In genomic region chr8:127552836-127553235, GRCm38 (mm10) we compare ENCODE assay signal across 13 mouse cellular contexts.
DNase-seq lines count a peak whose midpoint lies in the region; ATAC-seq and TF ChIP-seq lines count a peak whose summit lies in the region.
"Had no signal": no experiment of that assay in that cellular context is flagged by ENCODE, and none has a peak within 500 bp of the region (broad histone marks: within the 10 kb centered on the region; RNA-seq: fewer than 3 reads in every experiment).

No protein-coding gene starts in this region.

- TF ChIP-seq CTCF in kidney, adult 2 months (conservative IDR thresholded peaks at IDR 0.05; ENCODE audit: insufficient read depth, insufficient read length, low read depth, low read length): no peak
- TF ChIP-seq CTCF in forebrain, postnatal 0 days (IDR thresholded peaks at IDR 0.05; ENCODE audit: low read depth): no peak

- H3K9ac ChIP-seq in embryonic facial prominence, embryonic 15.5 days: no peak overlapping the region
- no peak overlapping the region for H3K9ac ChIP-seq in forebrain, postnatal 0 days
- no peak overlapping the region for H3K9ac ChIP-seq in midbrain, embryonic 15.5 days
- H3K9ac ChIP-seq: embryonic facial prominence, embryonic 12.5 days; kidney, embryonic 15.5 days; lung, embryonic 14.5 days; stomach, embryonic 15.5 days had no signal

- 68% methylated on average over 13 of the region's 13 CpGs for WGBS in kidney, adult 2 months
- 48% methylated on average over 13 of the region's 13 CpGs for WGBS in embryonic facial prominence, embryonic 15.5 days
- WGBS in forebrain, postnatal 0 days: 19% methylated on average over 13 of the region's 13 CpGs
- 38% methylated on average over 13 of the region's 13 CpGs for WGBS in midbrain, embryonic 15.5 days

- no peak overlapping the region for H3K27ac ChIP-seq in kidney, adult 2 months (ENCODE audit: insufficient read depth, low read depth, low read length)
- H3K27ac ChIP-seq in embryonic facial prominence, embryonic 15.5 days (replicated peaks): peak overlapping the region; percentile 55
- peak overlapping the region; percentile 15 for H3K27ac ChIP-seq in forebrain, postnatal 0 days (ENCODE audit: low read depth, low read length)
- H3K27ac ChIP-seq in midbrain, embryonic 15.5 days: peak overlapping the region; percentile 51
- H3K27ac ChIP-seq: embryonic facial prominence, embryonic 12.5 days; heart, embryonic 10.5 days; stomach, embryonic 15.5 days had no signal

- H3K9me3 ChIP-seq in embryonic facial prominence, embryonic 15.5 days (replicated peaks): no peaks in the 10 kb centered on the region
- H3K9me3 ChIP-seq in forebrain, postnatal 0 days (ENCODE audit: low read length): no peaks in the 10 kb centered on the region
- no peaks in the 10 kb centered on the region for H3K9me3 ChIP-seq in midbrain, embryonic 15.5 days
- H3K9me3 ChIP-seq: embryonic facial prominence, embryonic 12.5 days; heart, embryonic 10.5 days; kidney, embryonic 15.5 days; stomach, embryonic 15.5 days had no signal

- TF ChIP-seq POLR2A in kidney, adult 2 months (IDR thresholded peaks at IDR 0.05; ENCODE audit: low read depth, low read length): no peak

- no peak for ATAC-seq in embryonic facial prominence, embryonic 15.5 days (ENCODE audit: insufficient number of reproducible peaks, low FRiP score, low TSS enrichment, low read depth)
- ATAC-seq in forebrain, postnatal 0 days: peak; percentile 45; the same call in 1 of the 2 replicates
- ATAC-seq in midbrain, embryonic 15.5 days (replicated peaks): no peak; the same call in 1 of the 2 replicates

- H3K4me1 ChIP-seq in kidney, adult 2 months (ENCODE audit: control insufficient read depth, insufficient read depth, low read length): peaks cover 11% of the 10 kb centered on the region
- peaks cover 44% of the 10 kb centered on the region for H3K4me1 ChIP-seq in embryonic facial prominence, embryonic 15.5 days
- peaks cover 8% of the 10 kb centered on the region; the same call in 1 of the 2 replicates for H3K4me1 ChIP-seq in forebrain, postnatal 0 days (ENCODE audit: insufficient read depth)
- H3K4me1 ChIP-seq in midbrain, embryonic 15.5 days: peaks cover 42% of the 10 kb centered on the region
- H3K4me1 ChIP-seq: stomach, embryonic 15.5 days had no signal

- H3K4me3 ChIP-seq in kidney, adult 2 months (ENCODE audit: insufficient read depth, low read depth, low read length): no peak overlapping the region
- H3K4me3 ChIP-seq in embryonic facial prominence, embryonic 15.5 days (replicated peaks): no peak overlapping the region
- no peak overlapping the region for H3K4me3 ChIP-seq in forebrain, postnatal 0 days (ENCODE audit: low read depth, low read length)
- no peak overlapping the region for H3K4me3 ChIP-seq in midbrain, embryonic 15.5 days
- H3K4me3 ChIP-seq: embryonic facial prominence, embryonic 12.5 days; heart, embryonic 10.5 days; kidney, embryonic 15.5 days; stomach, embryonic 15.5 days had no signal

- peak overlapping the region; percentile 17 for H3K4me2 ChIP-seq in embryonic facial prominence, embryonic 15.5 days (replicated peaks)
- H3K4me2 ChIP-seq in forebrain, postnatal 0 days (ENCODE audit: low read depth): peak overlapping the region; percentile 38
- H3K4me2 ChIP-seq in midbrain, embryonic 15.5 days: no peak overlapping the region
- H3K4me2 ChIP-seq: kidney, embryonic 15.5 days; lung, embryonic 14.5 days; stomach, embryonic 15.5 days had no signal

- no peaks in the 10 kb centered on the region for H3K36me3 ChIP-seq in kidney, adult 2 months (ENCODE audit: control insufficient read depth, insufficient read depth, low read length)
- no peaks in the 10 kb centered on the region for H3K36me3 ChIP-seq in embryonic facial prominence, embryonic 15.5 days
- H3K36me3 ChIP-seq in forebrain, postnatal 0 days (ENCODE audit: insufficient read depth): no peaks in the 10 kb centered on the region
- no peaks in the 10 kb centered on the region for H3K36me3 ChIP-seq in midbrain, embryonic 15.5 days (replicated peaks)
- H3K36me3 ChIP-seq: embryonic facial prominence, embryonic 12.5 days; heart, embryonic 10.5 days; kidney, embryonic 15.5 days; stomach, embryonic 15.5 days had no signal

- no peaks in the 10 kb centered on the region for H3K27me3 ChIP-seq in kidney, adult 2 months (replicated peaks; ENCODE audit: control insufficient read depth, insufficient read depth, low read length)
- no peaks in the 10 kb centered on the region for H3K27me3 ChIP-seq in embryonic facial prominence, embryonic 15.5 days
- no peaks in the 10 kb centered on the region for H3K27me3 ChIP-seq in forebrain, postnatal 0 days (ENCODE audit: insufficient read depth, low read length)
- 0 out of 2 replicates have a peak, but pooled peaks cover 3% of the 10 kb centered on the region for H3K27me3 ChIP-seq in midbrain, embryonic 15.5 days (replicated peaks)
- H3K27me3 ChIP-seq: embryonic facial prominence, embryonic 12.5 days; kidney, embryonic 15.5 days; stomach, embryonic 15.5 days had no signal

- DNase-seq in kidney, adult 2 months: peak; percentile 18
- DNase-seq in kidney, adult 8-10 months: no peak
- DNase-seq in forebrain, postnatal 0 days: peak; percentile 70
- DNase-seq in lung, postnatal 14 days: no peak
- no peak for DNase-seq in thymus, postnatal 4 days
- DNase-seq: heart, postnatal 36 days; lung, embryonic 14.5 days had no signal

Comparison
In these comparisons a context has a peak if more than half of its experiments do, and no peak if none do; other contexts are left out.
1. DNase-seq: peak in kidney, adult 2 months (single experiment) and forebrain, postnatal 0 days (single experiment); none in kidney, adult 8-10 months (0 of 2), lung, postnatal 14 days (single experiment) and thymus, postnatal 4 days (single experiment).